Mouse (Mus musculus): Measurements from ENCODE around the gene Apba3.

Gene Apba3

GRCm38 (mm10) chr10:81306837-81307682 is 40.3 kb downstream of the Apba3 start:
- no peak for DNase-seq

GRCm38 (mm10) chr10:81309571-81309970 is 42.8 kb downstream of the Apba3 start:
- no peak for DNase-seq

GRCm38 (mm10) chr10:81313581-81313980 is 46.8 kb downstream of the Apba3 start:
- DNase-seq: no peak

- DNase-seq: no peak
Observed at GRCm38 (mm10) chr10:81314201-81314600, 47.4 kb downstream of the Apba3 start.

- DNase-seq: no peak
Observed at GRCm38 (mm10) chr10:81315587-81315986, 48.8 kb downstream of the Apba3 start.

- no peak for DNase-seq
Observed at GRCm38 (mm10) chr10:81316338-81317060, 49.7 kb downstream of the Apba3 start.

- peak in 1 of 2 experiments; percentile 50 for DNase-seq
Observed at GRCm38 (mm10) chr10:81317273-81317672, 50.5 kb downstream of the Apba3 start.

GRCm38 (mm10) chr10:81318589-81319329 is 52.0 kb downstream of the Apba3 start:
- DNase-seq: no peak

GRCm38 (mm10) chr10:81319330-81319699 is 52.6 kb downstream of the Apba3 start:
- no peak for DNase-seq

- no peak for DNase-seq
Observed at GRCm38 (mm10) chr10:81319741-81320549, 53.2 kb downstream of the Apba3 start.

GRCm38 (mm10) chr10:81320550-81321347 is 54.0 kb downstream of the Apba3 start, which contains the start of gene Cactin:
Gene Cactin, plus strand, starts transcription at chr10:81321103.
- peak; percentile 100 for DNase-seq

- no peak for DNase-seq
Observed at GRCm38 (mm10) chr10:81321436-81321835, 54.7 kb downstream of the Apba3 start.

- DNase-seq: no peak
Observed at GRCm38 (mm10) chr10:81322444-81322843, 55.7 kb downstream of the Apba3 start.
